Mouse (Mus musculus): ENCODE measurements around the gene Gm4181. TPM values are rescaled to one million over a fixed set of nuclear protein-coding genes. Genes with fewer than 3 reads are reported as not detected.
A peak's percentile ranks its signal among the peaks of the same experiment; 100 is the strongest.
"Not testable (repeated sequence)": the region's sequence is repeated elsewhere in the genome, so short reads cannot be mapped to it uniquely, and the experiment has no call there.

Gm4181 gene
- not detected for total RNA-seq (2022)

- not testable (repeated sequence) for DNase-seq (ENCODE audit: low spot score in 2 of 2)
Measured at GRCm38 (mm10) chr14:51635566-51635965, at the start of gene Gm4181. TSS of gene Gm4181 (minus strand) at chr14:51635666.

- DNase-seq (ENCODE audit: low spot score in 2 of 2): no peak
Measured at GRCm38 (mm10) chr14:51677269-51677668, 41.8 kb upstream of the Gm4181 start.

- peak; percentile 14 to 28 for DNase-seq (ENCODE audit: low spot score in 2 of 2)
Measured at GRCm38 (mm10) chr14:51632426-51632825, 3.0 kb downstream of the Gm4181 start.

GRCm38 (mm10) chr14:51611210-51611609, 24.3 kb downstream of the Gm4181 start, which contains the start of gene Gm17078:
TSS of gene Gm17078 (minus strand) at chr14:51611310.
- no peak for DNase-seq (ENCODE audit: low spot score in 2 of 2)

DNA sequence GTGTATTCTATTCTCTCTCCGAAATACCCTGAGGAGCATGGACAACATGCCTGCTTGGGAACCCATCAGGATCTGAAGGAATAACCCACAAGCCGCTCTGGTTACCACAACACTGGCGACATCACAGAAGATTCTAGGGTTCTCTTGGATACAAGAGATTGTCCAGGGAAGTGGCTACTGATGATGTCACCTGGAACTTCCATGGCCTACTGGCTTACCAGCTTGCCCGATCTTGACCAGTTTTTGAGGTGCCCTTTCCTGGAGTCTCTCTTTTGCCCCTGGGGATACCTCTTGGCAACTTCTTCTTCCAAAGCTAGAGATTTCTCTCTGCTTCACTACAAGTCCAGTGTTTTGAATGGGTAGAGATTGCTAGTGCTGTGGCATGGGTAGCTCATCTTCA, 43.4 kb downstream of the Gm4181 start, which contains the start of gene Gm17174:
Gene Gm17174, minus strand, starts transcription at position 101 of the 400 bp plus-strand sequence.
- DNase-seq (ENCODE audit: low spot score in 2 of 2): not testable (repeated sequence)

Other genes with a start within 250 kb of the Gm4181 start
- not detected for gene Vmn2r88, start 224.8 kb downstream of the Gm4181 start, total RNA-seq (2022)
- gene Vmn2r89, start 183.8 kb downstream of the Gm4181 start, total RNA-seq (2022): not detected
- gene Gm5622, start 82.9 kb downstream of the Gm4181 start, total RNA-seq (2022): not detected
- not detected for gene Gm17175, start 61.6 kb downstream of the Gm4181 start, total RNA-seq (2022)
- not detected for gene Gm17174, start 43.5 kb downstream of the Gm4181 start, total RNA-seq (2022)
- not detected for gene Gm17078, start 24.4 kb downstream of the Gm4181 start, total RNA-seq (2022)
- gene Gm17079, start 59.8 kb upstream of the Gm4181 start, total RNA-seq (2022): not detected
- not detected for gene Gm5800, start 81.5 kb upstream of the Gm4181 start, total RNA-seq (2022)
- not detected for gene Ang4, start 137.9 kb upstream of the Gm4181 start, total RNA-seq (2022)
- gene AY358078, start 164.4 kb upstream of the Gm4181 start, total RNA-seq (2022): not detected
- not detected for gene Ear6, start 218.0 kb upstream of the Gm4181 start, total RNA-seq (2022)
- 10 to 100 TPM; 26.5 to 30.4 (median 28.4) TPM for gene Mettl17, start 249.2 kb upstream of the Gm4181 start, total RNA-seq (2022)